Mouse (Mus musculus) yolk sac, embryonic 10.5 days (tissue): ENCODE measurements around the gene Gk.
A peak's percentile ranks its signal among the peaks of the same experiment; 100 is the strongest.

Source experiments
- DNase-seq: peaks from one replicate; pipeline ENCODE4 v3.0.0-alpha.2; 2017; ENCODE audit warnings: low spot score

Gk gene

DNA sequence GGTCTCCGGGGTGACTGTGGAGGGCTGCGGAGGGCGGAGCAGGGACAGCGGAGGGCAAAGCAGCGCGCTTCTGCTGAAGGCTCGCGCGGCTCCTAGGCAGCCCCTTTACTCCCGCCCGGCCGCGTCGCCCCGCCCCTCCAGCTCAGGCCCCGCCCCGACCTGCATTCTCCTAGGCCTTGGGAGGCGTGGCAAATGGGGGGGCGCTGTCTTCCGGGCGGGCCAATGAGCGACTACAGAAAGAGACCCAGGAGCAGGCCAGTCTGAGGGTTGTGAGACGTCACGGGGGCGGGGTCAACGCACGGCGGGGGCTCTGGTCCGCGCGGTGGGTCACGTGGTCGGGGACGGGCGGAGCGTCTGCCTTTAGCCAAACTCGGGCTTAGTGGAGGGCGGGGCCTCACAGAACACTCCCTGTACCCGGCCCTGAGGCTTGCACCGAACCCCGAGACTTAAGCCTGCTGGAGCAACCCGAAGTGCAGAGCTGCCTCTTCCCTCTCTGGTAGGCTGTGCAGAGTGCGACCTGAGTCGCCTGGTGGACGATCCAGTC is at the start of gene Gk:
Gene Gk (minus strand): TSS at position 276 of the 544 bp plus-strand sequence.
- DNase-seq = peak; percentile 93

DNA sequence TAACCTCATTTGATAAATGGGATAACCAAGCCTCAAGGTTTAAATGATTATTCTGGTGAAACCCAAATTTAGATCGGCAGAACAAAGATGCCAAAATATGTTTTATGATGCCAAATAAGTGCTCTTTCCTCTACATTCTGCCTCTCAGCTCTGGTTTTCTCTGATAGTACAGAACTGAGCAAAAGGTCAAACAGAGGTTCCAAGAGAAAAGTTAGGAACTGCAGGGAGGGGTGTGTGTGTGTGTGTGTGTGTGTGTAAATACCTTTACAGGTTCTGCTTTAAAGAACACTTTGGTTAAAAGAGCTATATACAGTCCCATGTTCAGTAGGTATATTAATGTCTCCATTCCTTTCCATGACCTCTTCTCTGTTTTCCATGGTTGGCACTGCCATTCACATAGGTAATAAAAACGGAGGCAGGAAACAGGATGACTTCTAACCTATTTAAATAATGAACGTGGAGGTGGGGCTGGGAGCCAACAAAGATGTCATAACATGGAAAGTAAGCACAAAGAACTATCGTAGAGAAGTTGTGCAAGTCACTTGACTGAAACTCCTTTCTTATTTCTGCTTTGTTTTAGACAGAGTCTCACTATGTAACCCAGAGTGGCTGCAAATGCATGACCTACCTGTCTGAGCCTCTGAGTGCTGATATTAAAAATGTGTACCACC is 28.2 kb upstream of the Gk start:
- no peak for DNase-seq

DNA sequence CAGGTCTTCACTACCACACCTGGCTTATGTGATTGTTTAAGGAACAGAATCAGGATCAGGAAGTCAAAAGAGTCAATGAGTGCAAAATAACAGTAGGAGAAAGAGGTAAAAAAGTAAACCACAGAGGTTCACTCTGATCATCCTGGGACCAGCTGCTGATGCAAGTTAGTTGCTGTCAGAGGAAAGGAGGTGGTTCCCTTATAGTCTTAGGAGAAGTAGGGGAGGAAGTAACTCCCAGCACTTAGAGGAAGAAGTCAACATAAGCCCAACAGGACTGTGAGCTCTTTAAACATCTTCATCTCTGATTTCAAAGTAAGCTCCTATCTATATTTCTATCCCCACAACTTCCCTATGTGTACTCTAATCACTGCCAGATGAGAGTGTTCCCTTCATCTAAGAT is 26.4 kb upstream of the Gk start:
- no peak for DNase-seq

DNA sequence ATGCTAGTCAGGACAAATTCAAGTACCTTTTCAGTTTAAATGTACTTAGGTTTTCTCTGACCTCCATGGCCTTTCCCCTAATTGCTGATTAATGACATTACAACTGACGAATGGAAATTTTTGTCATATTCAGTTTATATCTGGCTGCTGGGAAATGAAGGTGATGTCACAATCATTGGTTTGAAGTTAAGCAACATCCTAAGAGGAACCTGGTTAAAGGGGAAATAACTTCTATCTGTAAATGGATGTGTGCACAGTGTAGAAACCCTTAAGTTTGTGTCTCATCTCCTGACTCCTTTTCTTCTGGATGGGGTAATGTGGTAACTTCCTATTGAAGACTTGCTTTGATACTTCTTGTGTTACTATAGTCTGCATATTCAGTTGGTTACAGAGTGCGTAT is 20.8 kb upstream of the Gk start:
- DNase-seq = no peak

DNA sequence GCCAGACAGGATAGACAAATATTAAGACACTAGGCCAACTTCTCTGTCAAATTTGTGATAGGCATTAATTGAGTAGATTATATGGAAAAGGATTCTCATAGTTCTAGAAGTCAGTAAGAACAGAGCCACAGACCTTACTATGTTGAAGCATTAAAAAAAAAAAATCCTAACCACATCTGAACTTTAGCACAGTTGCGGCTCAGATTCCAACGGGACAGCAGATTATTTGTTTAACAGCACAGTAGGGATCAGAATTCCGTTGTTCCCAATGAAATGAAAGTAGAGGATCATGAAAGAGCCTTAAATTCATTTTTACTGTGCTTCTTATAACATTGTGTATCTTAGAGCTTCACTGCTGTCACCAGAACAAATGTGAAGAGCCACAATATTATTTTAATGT is 1.7 kb upstream of the Gk start:
- DNase-seq = no peak

DNA sequence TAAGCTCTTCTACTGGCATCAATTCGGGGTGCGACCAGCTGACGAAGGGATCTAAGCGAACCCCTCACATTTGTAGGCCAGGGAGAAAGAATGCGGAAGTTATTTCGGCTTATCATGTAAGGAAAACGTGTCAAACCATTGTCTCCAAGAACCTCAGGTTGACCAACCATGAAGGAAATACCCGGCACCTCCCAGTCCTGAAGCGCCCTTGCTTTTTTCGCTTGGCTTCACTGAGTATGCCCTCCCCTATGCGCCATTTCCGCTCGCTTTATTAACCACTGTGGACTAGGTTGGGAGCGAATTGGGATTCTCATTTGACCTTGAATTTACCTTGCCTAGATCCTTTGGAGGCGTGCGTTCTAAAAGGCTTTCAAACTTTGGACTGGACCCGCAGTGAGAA is 522 bp upstream of the Gk start:
- DNase-seq = no peak

DNA sequence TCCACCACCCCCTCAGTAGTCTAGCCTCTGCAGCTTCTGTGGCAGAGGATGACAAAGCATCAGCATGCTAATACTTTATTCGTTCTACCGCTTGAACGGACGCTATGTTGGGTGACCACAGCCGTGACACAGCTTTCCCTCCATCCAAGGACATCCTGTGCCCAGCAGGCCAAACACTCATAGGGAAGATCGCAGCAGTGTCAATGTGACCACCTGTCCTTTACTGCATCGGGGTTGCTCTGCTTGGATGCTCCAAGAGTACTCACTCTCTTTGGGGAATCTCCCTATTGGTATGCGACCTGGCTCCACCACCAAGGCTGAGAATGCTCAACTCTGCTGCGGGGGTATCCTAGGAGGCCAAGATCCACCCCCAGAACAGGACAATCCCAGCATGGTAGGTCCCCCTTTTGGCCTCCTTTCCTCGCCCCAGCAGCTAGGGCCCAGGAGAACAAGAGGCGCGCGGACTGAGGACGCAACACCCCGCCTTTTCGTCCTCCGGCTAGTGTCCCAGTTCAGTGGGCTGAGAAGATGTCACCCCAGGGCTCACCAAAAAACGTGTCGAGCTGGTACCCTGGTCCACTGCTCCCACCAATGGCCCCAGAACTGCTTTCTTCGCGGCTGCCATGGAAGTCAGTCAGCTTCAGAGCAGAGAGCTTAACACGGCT is 608 bp downstream of the Gk start:
- DNase-seq = no peak

DNA sequence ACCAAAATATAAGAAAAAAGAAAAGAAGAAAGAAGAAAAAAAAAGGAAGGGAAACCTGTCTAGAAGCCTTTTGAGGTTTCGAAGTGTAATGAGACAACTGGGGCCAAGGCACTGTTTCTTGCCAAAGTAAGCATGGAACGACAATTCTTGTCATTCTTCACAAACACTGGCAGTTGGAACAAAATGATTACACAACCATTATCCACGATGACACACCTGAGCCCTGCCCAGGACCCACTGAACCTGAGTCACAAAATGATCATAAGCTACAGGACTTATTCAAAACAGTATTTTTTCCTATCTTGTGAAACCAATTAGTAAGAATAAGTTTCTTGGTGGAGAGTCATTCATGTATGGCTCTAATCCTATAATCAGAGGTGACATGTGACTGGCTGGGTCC is 5.3 kb downstream of the Gk start:
- DNase-seq = no peak

DNA sequence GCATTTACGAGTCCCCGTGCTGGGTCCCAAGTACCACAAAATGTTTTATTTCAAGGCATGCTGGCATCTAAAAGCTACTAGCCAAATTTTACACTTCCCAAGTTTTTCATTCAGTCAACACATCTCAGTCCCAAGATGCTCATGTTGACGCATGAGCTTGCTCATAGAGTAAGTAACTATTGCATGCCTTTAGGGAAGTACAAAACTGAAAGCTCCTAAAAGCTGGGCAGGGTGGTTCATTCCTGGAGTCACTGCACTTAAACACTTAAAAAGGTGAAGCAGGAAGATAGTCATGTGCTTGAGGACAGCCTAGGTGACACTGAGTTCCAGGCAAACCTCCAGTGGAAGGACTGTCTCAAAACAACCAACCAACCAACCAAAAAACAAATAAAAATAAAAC is 5.9 kb downstream of the Gk start:
- DNase-seq = no peak

DNA sequence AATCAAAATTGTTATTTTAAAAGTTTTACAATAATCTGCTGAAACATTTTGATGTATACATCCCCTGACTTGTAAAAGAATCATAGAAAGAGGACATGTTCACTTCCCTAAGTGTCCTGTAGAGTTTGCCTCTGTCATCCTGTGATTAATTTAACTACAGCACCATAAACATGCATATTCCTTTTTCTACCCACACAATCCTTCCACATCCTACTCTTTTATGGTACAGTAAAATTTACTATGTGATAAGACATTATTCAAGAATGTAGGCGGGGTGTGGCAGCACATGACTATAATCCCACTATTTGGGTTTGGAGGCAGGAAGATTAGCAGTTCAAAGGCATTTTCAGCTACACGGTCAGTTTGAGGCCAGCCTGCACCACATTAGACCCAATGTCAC is 8.0 kb downstream of the Gk start:
- no peak for DNase-seq

DNA sequence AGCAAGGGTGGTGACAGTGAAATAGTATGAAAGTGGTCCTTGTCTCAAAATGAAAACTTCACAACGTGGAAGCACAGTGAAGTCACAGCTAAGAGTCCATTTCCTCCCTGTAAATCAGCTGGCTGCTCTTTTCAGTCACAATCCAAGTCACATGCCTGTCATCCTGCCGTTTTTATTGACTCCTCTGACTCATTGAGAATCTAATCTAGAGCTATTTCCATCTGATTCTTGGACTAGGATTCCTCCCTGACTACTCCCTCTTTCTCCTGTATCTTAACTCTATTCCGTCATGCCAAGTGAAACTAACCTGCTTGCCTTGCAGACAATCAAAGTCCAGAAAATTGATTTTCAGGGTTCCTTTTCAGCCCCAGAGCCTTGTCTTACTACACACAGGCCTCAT is 20.6 kb downstream of the Gk start:
- DNase-seq = no peak

DNA sequence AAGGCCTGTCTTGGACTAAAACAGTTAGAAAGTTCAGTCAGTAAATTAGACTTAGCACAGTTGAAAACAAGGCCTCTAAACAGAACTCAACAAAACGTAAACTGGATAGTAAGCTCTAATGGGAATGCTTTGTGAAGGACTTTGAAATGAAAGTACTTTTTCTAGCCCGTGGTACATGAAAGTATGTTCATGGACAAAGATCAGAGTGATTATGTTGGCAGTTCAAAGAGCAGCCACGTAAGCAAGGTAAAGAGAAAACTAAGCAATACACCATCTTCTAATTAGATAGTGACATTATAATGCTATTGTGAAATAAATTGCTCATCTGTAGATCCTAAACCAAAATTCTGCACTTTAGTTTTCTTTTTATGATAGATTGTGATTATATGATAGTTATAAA is 32.8 kb downstream of the Gk start:
- no peak for DNase-seq

DNA sequence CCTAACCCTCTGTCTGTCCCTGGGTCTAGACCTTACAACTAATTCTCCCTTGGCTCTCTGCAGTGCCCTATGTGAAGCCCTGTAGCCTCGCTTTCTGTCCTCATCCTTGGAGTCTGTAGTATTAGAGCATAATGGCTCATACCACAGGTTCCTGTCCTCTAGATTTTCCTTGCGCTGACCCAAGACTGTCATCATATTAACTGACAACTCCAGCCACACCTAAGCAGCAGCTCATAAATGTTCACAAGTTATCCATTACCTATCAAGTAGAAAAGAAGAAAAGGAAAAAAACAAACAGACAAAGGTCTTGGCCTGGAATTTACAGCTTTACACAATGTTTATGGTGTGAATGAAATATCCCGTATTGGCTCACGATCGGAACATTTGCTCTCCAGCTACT is 43.4 kb downstream of the Gk start:
- DNase-seq = no peak

DNA sequence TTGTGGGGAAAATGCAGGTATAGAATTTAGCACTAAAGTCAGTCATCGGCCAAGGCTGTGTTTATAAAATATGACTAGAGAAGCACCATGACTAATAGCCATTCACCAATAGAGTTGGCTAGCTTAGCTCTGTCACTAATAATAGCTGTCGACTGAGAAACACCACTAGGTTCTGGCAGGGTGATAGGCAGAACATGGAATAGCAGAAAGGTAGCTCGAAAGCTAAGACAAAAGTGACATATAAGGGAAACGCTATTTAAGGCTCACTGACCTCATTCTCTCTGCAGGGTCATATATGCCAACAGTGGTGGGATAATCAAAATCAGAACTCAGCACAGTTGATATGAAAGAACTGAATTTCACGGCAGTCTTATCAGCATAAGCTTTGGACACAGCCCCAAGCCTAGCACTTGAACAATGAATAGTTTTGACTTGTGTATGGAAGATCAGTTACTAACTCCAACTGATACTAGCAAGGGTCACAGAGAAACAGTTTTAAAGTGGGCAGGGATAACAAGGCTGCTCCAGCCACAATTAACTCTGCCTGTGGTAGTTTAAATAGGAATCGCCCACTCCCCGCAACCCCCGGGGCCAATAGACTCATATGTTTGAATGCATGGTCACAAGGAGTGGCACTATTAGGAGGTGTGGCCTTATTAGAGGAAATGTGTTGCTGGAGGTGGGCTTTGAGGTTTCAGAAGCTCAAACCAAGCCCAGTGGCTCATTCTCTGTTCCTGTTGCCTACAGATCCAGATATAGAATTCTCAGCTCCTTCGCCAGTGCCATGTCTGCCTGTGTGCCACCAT is 45.3 kb downstream of the Gk start:
- no peak for DNase-seq

DNA sequence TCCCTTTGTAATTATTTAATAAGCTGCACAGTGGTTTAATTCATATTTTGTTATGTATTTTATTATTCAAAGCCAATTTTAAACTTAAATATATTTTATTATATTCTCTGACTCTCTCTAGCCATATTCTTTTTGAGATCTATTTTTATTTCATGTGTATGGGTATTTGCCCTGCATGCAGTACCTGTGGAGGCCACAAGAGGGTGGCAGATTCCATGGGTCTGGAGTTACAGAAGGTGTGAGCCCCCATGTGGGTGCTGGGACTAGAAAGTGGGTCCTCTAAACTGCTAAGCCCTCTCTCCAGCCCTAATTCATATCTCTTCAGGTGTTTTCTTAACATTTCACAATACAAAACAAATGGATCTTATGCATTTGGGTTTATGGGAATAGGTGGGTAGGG is 55.4 kb downstream of the Gk start:
- no peak for DNase-seq

DNA sequence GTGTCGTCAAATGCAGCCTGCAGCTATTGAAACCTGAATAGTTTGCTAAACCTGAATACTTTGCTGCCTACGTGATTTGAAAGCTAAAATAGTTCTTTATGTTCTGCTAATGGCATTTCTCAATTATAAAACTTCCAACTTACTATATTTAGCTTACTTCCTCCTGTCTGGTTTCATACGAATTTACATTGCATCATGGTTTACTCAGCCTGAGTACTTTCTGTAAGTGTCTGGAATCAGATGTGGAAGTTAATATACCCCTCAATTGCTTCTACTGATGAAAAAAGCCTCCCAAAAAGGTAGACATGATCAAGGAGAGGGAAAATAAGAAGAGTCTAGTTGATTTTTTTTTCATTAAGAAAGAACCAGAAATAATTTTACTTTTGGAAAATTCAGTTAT is 66.2 kb downstream of the Gk start:
- no peak for DNase-seq

DNA sequence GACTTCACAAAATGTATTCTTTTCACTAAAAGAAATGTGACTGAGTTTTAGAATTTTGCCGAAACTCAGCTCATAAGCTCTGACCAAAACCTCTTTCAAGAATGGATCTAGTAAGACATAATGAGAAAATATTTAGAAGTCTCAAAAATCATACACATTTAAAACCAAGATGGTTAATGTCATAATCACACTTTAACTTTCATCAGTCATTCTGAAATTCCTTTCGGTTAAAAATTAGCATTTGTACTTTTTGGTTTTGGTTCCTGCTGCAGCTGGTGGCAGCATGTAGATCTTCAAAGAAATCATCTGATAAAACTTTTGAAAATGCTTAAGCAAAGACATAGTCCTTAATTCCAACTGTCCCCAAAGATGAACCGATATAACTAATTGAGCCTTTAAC is 70.9 kb downstream of the Gk start:
- DNase-seq = no peak

DNA sequence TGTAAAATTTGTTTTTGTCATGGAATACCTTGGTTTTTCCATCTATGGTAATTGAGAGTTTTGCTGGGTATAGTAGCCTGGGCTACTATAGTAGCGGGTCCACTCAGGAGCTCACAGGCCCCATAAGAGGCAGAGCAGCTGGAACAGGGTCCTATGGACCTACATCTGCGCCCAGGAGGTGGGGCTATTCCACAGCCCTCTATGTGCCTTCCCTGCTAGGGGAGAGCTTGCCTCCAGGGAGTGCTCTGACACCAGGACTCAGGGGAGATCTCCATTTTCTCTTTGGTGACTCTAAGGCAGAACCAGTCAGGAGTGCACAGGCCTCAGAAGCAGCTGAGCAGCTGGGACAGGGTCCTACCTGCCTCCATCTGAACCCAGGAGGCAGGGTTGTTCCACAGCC is 92.9 kb downstream of the Gk start:
- DNase-seq = no peak

DNA sequence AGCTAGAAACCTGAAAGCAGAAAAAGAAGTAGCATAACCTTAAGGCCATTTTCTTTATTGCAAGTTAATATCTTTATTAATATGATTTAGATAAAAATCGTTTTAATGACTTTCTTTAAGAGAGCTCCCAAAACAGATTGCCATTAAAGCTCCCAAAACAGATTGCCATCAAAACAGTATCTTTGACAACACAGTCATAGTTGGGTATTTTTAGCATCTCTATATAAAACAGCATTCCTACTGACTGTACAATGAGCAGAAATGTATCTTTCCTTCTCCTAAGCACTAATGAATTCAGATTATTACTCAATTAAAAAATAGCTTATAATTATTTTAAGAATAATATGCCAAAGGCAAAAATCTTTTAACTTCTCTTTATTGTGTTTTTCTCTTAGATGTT is 94.5 kb downstream of the Gk start:
- DNase-seq = no peak

DNA sequence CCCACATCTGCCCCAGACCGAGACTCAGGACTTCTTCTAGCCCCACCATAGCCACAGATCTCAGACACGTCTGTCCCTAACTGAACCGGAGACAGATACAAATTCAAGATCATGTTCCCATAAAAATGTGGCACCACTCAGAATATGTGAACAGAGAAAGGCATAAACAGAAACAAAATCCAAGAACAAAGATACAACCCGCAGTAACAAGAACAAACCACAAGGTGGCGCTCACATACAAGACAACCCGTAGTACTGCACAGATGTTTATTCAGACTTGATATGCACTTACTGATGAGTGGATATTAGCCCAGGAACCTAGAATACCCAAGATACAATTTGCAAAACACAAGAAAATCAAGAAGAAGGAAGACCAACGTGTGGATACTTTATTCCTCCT is 99.8 kb downstream of the Gk start:
- DNase-seq = peak; percentile 5
